Mouse (Mus musculus): Measurements from ENCODE around the gene St6galnac3. TPM values are rescaled to one million over a fixed set of nuclear protein-coding genes. Genes with fewer than 3 reads are reported as not detected.

St6galnac3 gene
- total and polyA plus RNA-seq, 2 experiments from 2014 or later = 6.9 to 11.9 TPM

- DNase-seq (ENCODE audit: low spot score) = no peak
- ATAC-seq (ENCODE audit: low FRiP score) = no peak
- Histone ChIP-seq H3K27me3 (ENCODE audit: insufficient read depth, low read length) (no peaks in the 10 kb centered on the region), H3K4me1 (ENCODE audit: insufficient read depth, low read length) (no peaks in the 10 kb centered on the region), H3K4me3 (ENCODE audit: low read depth, low read length) (no peak overlapping the region), H3K9me3 (ENCODE audit: low read length) (no peaks in the 10 kb centered on the region), H3K9ac (replicated peaks; ENCODE audit: low read length, poor library complexity, severe bottlenecking) (no peak overlapping the region), H3K27ac (ENCODE audit: low read depth, low read length) (no peak overlapping the region), H3K4me2 (ENCODE audit: low read depth, low read length, poor library complexity, severe bottlenecking) (no peak overlapping the region), H3K36me3 (ENCODE audit: insufficient read depth, low read length) (no peaks in the 10 kb centered on the region)
- WGBS = 100% methylated on average over 2 of the region's 2 CpGs
- no peak for TF ChIP-seq CTCF (IDR thresholded peaks at IDR 0.05)
Observed at GRCm38 (mm10) chr3:153383656-153384055, 341.3 kb downstream of the St6galnac3 start.

GRCm38 (mm10) chr3:153365057-153365755 is 359.8 kb downstream of the St6galnac3 start:
- ATAC-seq (ENCODE audit: low FRiP score) (no peak), DNase-seq (ENCODE audit: low spot score) (peak; percentile 35)
- Histone ChIP-seq H3K36me3 (ENCODE audit: insufficient read depth, low read length) (no peaks in the 10 kb centered on the region), H3K9me3 (ENCODE audit: low read length) (no peaks in the 10 kb centered on the region), H3K4me1 (ENCODE audit: insufficient read depth, low read length) (peaks cover 3% of the 10 kb centered on the region; the same call in 1 of the 2 replicates), H3K4me3 (ENCODE audit: low read depth, low read length) (no peak overlapping the region), H3K9ac (replicated peaks; ENCODE audit: low read length, poor library complexity, severe bottlenecking) (no peak overlapping the region), H3K27ac (ENCODE audit: low read depth, low read length) (no peak overlapping the region), H3K27me3 (ENCODE audit: insufficient read depth, low read length) (no peaks in the 10 kb centered on the region), H3K4me2 (ENCODE audit: low read depth, low read length, poor library complexity, severe bottlenecking) (no peak overlapping the region)
- no peak for TF ChIP-seq CTCF (IDR thresholded peaks at IDR 0.05)
- 41% methylated on average over 10 of the region's 10 CpGs for WGBS

DNA sequence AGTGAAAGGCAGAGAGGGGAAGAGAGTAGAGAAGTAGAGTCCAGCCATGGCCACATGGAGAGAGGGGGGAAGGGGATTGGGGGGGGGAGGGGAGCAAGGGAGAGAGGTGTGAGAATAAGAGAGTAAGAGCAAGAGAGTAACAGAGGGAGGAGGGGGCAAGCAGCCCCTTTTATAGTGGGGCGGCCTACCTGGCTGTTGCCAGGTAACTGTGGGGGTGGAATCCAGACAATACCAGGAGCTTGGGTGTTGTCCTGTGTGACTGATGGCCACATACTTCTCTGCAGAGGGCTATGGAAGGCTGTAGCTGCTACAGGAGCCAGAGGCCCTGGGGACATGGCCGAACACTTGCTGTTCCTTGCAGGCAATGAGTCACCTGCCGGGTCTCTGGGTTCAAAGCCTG is 360.6 kb downstream of the St6galnac3 start:
- DNase-seq (ENCODE audit: low spot score) (no peak), ATAC-seq (ENCODE audit: low FRiP score) (no peak)
- Histone ChIP-seq H3K27ac (ENCODE audit: low read depth, low read length) (no peak overlapping the region), H3K4me1 (ENCODE audit: insufficient read depth, low read length) (peaks cover 3% of the 10 kb centered on the region; the same call in 1 of the 2 replicates), H3K36me3 (ENCODE audit: insufficient read depth, low read length) (no peaks in the 10 kb centered on the region), H3K4me2 (ENCODE audit: low read depth, low read length, poor library complexity, severe bottlenecking) (no peak overlapping the region), H3K27me3 (ENCODE audit: insufficient read depth, low read length) (no peaks in the 10 kb centered on the region), H3K9me3 (ENCODE audit: low read length) (no peaks in the 10 kb centered on the region), H3K4me3 (ENCODE audit: low read depth, low read length) (no peak overlapping the region), H3K9ac (replicated peaks; ENCODE audit: low read length, poor library complexity, severe bottlenecking) (no peak overlapping the region)
- TF ChIP-seq CTCF (IDR thresholded peaks at IDR 0.05) = no peak
- 98% methylated on average over 3 of the region's 3 CpGs for WGBS

DNA sequence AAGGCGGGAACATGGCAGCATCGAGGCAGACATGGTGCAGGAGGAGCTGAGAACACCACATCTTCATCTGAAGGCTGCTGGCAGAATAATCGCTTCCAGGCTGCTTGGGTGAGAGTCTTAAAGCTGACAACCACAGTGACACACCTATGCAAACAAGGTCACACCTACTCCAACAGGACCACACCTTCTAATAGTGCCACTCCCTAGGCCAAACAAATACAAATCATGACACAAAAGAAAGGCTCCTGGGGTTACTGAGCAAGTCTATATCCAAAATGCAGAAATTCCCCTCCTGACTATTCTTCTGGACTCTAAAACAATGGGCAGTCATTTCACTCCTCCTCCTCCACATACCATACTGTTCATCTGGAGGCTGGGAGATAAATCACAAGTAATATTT is 365.0 kb downstream of the St6galnac3 start:
- H3K4me3 ChIP-seq (ENCODE audit: low read depth, low read length) = no peak overlapping the region
- ATAC-seq (ENCODE audit: low FRiP score) (no peak), DNase-seq (ENCODE audit: low spot score) (no peak)
- H3K9me3 ChIP-seq (ENCODE audit: low read length) = no peaks in the 10 kb centered on the region
- H3K27me3 ChIP-seq (ENCODE audit: insufficient read depth, low read length) = no peaks in the 10 kb centered on the region
- no peaks in the 10 kb centered on the region for H3K36me3 ChIP-seq (ENCODE audit: insufficient read depth, low read length)
- H3K27ac ChIP-seq (ENCODE audit: low read depth, low read length) = no peak overlapping the region
- 99% methylated on average over 3 of the region's 3 CpGs for WGBS
- no peak for TF ChIP-seq CTCF (IDR thresholded peaks at IDR 0.05)
- no peak overlapping the region for H3K4me2 ChIP-seq (ENCODE audit: low read depth, low read length, poor library complexity, severe bottlenecking)
- H3K4me1 ChIP-seq (ENCODE audit: insufficient read depth, low read length) = no peaks in the 10 kb centered on the region; the same call in 1 of the 2 replicates
- H3K9ac ChIP-seq (replicated peaks; ENCODE audit: low read length, poor library complexity, severe bottlenecking) = no peak overlapping the region

DNA sequence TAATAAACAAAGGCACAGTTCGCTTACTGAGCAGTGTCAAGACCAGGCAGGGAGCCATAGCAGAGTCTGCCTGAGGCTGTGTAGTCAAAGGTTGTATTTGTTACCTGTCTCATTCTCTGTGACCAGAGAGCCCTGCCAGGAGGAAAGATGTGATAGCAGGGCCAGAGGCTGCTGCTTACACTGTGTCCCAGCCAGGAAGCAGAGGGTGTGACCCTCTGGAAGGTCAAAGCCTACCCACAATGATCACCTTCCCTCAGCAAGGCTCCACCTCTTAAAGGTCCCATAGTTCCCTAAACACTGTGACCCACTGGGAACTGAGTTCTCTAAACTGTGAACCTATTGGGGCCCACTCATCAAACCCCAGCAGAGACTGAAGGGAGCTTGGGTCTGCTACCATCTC is 368.9 kb downstream of the St6galnac3 start:
- Histone ChIP-seq H3K36me3 (ENCODE audit: insufficient read depth, low read length) (no peaks in the 10 kb centered on the region), H3K4me2 (ENCODE audit: low read depth, low read length, poor library complexity, severe bottlenecking) (no peak overlapping the region), H3K9me3 (ENCODE audit: low read length) (no peaks in the 10 kb centered on the region), H3K27ac (ENCODE audit: low read depth, low read length) (no peak overlapping the region), H3K4me3 (ENCODE audit: low read depth, low read length) (no peak overlapping the region), H3K27me3 (ENCODE audit: insufficient read depth, low read length) (no peaks in the 10 kb centered on the region), H3K4me1 (ENCODE audit: insufficient read depth, low read length) (no peaks in the 10 kb centered on the region), H3K9ac (replicated peaks; ENCODE audit: low read length, poor library complexity, severe bottlenecking) (no peak overlapping the region)
- WGBS = 50% methylated on average over 1 of the region's 1 CpGs
- TF ChIP-seq CTCF (IDR thresholded peaks at IDR 0.05) = no peak
- DNase-seq (ENCODE audit: low spot score) (no peak), ATAC-seq (ENCODE audit: low FRiP score) (no peak)

GRCm38 (mm10) chr3:153354988-153355297 is 370.0 kb downstream of the St6galnac3 start:
- no peak overlapping the region for H3K4me3 ChIP-seq (ENCODE audit: low read depth, low read length)

More at GRCm38 (mm10) chr3:153354988-153355297, 370.0 kb downstream of the St6galnac3 start:
- TF ChIP-seq CTCF (IDR thresholded peaks at IDR 0.05) = no peak
- H3K9me3 ChIP-seq (ENCODE audit: low read length) = no peaks in the 10 kb centered on the region
- ATAC-seq (ENCODE audit: low FRiP score) (no peak), DNase-seq (ENCODE audit: low spot score) (no peak)
- H3K4me2 ChIP-seq (ENCODE audit: low read depth, low read length, poor library complexity, severe bottlenecking) = no peak overlapping the region
- H3K27ac ChIP-seq (ENCODE audit: low read depth, low read length) = no peak overlapping the region
- H3K36me3 ChIP-seq (ENCODE audit: insufficient read depth, low read length) = no peaks in the 10 kb centered on the region
- H3K4me1 ChIP-seq (ENCODE audit: insufficient read depth, low read length) = no peaks in the 10 kb centered on the region
- H3K27me3 ChIP-seq (ENCODE audit: insufficient read depth, low read length) = no peaks in the 10 kb centered on the region
- 61% methylated on average over 3 of the region's 3 CpGs for WGBS
- no peak overlapping the region for H3K9ac ChIP-seq (replicated peaks; ENCODE audit: low read length, poor library complexity, severe bottlenecking)

All from midbrain, postnatal 0 days (tissue).